Mouse (Mus musculus) embryo, embryonic 11 days (tissue): Measurements from ENCODE around the gene Selenoh.

ENCODE experiments used
- DNase-seq: peaks from one replicate; pipeline ENCODE4 v3.0.0-alpha.2; 2015

Selenoh gene

DNA sequence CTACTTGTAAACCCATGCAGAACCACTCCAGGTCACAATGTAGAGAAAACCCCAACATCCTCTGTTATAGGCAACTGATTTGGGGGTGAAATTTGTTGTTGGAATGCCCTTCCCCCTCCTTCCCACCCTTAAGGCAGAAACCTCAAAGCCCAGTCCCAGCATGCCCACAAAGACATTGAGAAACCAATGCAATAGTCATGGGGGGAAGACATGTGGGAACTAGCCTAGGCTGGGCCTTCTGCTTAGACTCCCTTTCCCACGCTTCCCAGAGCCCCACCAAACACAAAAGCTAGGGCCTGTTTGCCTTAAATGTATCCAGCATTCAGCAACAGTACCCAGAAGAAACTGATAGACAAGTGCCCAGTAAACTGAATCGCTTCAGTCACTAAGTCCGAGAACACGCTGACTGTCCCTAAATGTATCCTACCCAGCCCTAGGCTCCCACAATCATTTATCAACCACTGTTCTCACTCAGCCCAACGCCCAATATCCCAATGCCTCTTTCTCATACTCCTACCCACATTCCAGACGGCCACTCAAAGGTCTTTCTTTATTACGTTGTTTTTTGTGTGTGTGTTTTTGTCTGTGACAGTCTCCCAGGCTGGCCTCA, 44.1 kb downstream of the Selenoh start:
- no peak for DNase-seq

DNA sequence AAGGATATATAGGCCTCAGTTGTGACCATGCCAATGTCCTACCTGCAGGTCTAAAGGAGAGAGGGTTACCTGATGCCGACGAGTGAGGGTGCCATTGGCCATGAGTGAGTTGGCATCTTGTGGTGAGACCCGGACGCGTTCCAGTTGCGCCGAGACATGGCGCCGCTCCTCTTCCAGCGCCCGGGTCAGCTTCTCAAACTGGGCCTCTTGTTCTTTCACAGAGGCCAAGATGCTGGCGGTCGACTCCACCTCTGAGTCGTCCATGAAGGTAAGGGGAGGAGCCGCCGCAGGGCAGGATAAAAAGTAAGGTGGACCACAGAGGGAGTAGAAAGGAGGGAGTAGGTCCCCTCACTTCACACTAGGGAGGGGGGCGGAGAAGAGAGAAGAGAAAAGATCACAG, 46.4 kb downstream of the Selenoh start:
- no peak for DNase-seq

DNA sequence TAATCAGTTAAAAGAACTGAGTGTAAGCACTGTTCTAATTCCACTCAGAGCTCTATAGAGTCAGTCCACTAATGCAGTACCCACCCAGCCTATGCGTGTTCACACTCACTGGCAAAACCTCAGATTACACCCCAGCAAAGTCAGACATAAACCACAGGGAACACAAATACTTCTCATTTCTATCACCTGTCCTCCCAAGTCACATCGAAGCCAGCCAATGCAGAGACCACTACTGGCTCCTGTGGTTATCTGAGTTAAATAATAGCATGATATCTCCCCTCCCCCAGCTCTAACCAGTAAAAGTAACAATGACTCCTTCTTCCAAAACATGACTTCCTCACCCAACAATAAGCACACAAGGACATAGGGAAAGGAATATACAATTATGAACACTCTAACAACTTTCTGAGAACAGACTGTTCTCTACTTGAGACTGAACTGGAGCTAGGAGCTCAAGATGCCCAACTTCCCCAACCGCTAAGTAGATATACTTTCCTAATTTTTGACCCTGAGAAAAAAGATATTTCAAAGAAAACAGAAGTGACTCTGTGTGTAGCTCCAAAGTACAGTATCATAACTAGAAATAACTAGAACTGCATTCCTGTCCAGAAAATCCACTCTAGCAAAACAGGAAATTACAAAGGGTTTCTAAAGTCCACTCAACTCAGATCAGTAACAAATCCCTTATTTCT, 47.0 kb downstream of the Selenoh start:
- DNase-seq = no peak

DNA sequence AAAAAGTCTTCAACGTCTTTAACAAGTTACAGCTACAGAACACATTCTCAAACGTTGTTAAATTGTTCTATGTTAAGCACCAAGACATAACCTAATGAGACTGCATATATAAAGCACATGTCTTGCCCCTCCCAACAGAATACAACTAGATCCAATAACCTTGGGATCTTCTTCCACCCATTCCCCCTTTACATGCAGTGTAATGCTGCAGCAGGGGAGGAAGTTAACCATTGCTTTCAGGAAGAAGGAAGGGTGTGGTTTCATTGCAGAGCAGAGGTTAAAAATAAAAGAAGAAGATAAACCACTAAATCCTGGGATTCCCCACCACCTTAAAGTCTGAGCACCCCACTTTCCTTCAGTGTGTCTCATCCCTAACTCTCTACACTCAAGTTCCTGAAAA, 47.9 kb downstream of the Selenoh start:
- no peak for DNase-seq

DNA sequence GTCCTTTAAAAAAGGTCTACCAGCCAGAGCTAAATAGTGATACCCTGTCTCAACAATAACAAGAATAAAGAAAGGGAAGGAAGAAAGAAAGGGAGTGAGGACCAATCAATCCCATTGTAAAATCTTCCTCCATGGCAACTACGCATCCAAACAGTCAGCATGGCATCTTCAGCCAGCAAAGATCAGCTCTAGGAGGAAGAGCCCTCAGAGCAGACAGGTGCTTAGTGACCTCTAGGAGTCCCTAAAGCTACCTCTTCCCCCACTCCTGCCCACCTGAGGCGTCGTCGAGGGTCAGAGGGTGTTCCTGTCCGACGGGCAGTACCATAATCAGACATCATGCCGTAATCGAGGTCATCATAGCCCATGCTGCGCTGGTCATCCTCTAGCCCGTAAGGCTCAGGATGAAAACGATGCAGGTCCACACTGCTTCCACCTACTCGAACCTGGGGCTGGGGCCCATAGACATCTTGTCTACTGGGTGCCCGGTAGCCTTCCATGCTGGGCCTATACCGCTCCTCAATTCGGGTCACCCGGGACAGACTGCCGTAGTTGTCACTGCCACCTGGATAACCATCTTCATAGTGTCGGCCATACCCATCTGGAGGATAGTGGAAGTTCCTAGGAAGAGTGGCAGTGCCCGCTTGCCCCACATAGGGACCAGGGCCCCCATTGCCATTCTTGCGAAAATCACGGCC, 50.8 kb downstream of the Selenoh start:
- no peak for DNase-seq
